Mouse (Mus musculus) cerebellum, adult 8-10 months (tissue): ENCODE results near the gene Olfr1444.

Experiments used
- DNase-seq: peaks from one replicate; pipeline ENCODE4 v3.0.0; 2022

Gene Olfr1444

GRCm38 (mm10) chr19:12856983-12857382, at the start of gene Olfr1444:
Gene Olfr1444, plus strand, starts transcription at chr19:12857283.
- no peak for DNase-seq

- DNase-seq: no peak
Observed at GRCm38 (mm10) chr19:12812644-12813364, 44.3 kb upstream of the Olfr1444 start.

DNA sequence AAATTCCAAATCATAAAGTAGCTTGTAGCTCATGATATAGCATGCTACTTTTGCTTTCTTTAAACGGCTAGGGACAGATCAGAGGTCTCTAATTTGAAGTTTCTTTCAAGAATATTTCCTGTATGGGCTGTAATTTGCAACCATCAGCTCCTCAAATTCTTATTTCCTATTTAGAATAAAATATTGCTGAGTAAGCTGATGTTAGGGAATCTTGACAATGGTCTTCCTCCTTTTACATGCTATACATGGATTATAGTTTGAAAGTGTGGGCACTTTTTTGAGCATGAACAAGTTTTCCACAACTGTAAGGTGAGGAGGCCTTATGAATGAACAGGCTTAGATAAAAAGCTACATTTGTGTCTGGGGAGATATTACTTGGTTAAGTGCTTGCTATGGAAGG, 43.2 kb upstream of the Olfr1444 start:
- no peak for DNase-seq

DNA sequence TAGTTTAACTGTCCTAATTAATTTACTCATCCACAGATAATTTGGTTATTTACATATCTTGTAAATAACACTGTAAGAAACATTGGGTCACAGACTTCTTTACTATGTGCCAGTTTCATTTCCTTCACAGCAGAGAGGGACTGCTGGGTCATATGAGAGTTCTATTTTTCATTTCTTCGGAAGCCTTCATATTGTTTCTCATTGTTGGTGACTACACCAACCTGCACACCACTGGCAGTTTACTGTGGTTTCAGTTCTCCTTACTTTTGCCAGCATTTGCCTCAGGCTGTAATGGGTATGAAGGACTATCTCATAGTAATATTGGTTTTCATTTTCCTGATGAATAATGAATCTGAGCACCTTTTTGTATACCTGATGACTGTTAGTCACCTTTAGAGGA, 38.6 kb upstream of the Olfr1444 start:
- no peak for DNase-seq

DNA sequence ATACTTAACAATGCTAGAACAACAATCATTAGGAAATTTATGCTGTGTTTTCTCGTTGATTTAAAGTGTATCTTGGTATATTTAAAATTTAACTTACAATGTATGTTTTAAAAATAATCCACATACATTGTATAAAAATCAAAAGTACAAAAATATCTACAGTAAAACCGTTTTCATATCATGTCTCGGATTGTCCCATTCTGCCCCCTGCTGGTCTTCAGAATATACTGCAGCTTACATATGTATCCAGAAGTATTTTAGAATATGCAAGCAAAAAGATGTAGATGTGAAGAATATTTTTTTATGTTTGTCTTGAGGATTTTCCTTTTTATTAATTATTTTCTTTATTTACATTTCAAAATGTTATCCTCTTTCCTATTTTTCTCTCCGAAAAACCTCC, 36.7 kb upstream of the Olfr1444 start:
- peak; percentile 21 for DNase-seq

DNA sequence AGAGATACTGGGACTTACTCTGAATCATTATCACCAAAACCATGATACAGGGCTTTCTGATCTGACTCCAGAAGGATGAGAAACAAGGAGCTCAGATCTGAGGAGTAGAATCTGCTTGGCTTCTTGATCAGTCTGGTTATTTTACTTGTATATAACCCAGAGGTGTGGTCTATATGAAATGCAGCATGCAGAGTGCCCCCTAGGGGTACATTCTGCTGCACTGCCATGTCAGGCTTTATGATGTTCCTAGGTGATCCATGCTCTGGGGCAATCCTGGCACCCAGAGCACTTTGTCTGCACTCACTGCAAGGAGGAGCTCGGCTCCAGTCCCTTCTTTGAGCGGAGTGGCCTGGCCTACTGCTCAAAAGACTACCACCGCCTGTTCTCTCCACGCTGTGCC, 32.5 kb upstream of the Olfr1444 start:
- DNase-seq: no peak

DNA sequence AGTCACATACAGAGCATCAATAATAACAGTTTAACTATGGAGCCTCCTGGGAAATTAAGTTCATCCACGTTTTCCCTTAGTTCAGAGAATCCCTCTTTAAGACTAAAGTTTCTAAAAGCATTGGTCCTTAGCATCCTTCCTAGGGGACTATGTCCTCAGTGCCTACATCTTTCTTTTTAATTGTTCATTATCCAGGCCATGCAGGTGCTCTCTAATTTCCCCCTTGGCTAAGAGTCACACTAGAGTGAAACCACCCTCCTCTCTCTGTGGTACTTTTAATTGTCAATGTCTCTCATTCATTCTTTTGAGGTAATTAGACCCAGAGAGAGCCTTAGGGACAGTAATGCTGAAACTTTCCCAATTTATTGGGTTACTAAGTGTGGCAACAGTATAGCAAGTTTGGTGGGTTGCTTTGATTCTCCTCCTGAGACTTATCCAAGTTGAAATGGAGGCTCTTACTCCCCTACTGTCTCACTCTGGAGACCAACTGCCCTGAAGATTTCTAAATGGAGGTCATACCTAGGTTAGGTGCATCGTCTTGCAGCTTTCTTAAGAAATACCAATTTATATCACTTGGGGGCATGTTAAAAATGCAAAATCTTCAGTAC, 26.2 kb upstream of the Olfr1444 start:
- no peak for DNase-seq

DNA sequence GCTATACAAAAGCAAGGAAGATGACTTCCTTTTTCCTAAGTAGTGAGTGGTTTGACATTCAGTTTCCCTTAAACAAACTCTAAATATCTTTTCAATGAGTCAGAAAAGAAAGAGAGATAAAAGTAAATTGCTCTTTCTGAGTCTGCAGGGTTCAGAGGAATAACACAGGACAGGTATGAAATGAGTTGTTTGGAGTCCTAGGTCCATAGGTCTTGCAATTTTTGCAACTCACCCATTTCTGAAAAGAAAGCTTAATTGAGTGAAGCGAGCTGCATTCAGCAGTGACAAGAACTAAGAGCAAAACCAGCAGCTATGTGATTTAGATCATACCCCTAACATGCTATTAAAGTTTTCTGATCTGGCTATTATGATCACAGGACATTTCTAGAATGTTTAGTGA, 25.5 kb upstream of the Olfr1444 start:
- DNase-seq: no peak

- DNase-seq: no peak
Observed at GRCm38 (mm10) chr19:12833625-12834024, 23.5 kb upstream of the Olfr1444 start.

DNA sequence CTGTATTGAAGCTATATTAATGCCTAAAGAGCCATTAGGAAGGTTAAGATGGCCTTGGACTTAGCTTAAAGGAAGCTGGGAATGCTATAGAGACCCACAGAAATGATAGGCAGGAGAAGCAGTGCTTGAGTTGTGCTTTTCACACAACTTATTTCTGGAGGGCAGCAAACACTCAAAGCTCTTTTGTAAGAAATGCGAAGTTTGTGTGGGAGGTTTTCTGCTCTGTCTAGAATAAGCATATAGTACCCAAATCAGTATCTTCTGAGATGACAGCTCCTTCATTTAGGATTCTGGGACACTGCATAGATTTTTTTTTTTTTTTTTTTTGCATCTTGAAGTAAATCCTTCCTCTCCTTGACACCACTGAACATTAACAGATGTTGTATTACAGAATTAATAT, 18.6 kb upstream of the Olfr1444 start:
- DNase-seq: no peak

GRCm38 (mm10) chr19:12846382-12846781, 10.7 kb upstream of the Olfr1444 start, which contains the start of gene Gm5244:
Gene Gm5244, plus strand, starts transcription at chr19:12846682.
- no peak for DNase-seq

GRCm38 (mm10) chr19:12883555-12883954, 26.5 kb downstream of the Olfr1444 start, which contains the start of gene Olfr1445:
Gene Olfr1445, plus strand, starts transcription at chr19:12883855.
- DNase-seq: no peak

- DNase-seq: no peak
Observed at GRCm38 (mm10) chr19:12893424-12893823, 36.3 kb downstream of the Olfr1444 start, which contains the start of gene Olfr1446. Gene Olfr1446, minus strand, starts transcription at chr19:12893524.

DNA sequence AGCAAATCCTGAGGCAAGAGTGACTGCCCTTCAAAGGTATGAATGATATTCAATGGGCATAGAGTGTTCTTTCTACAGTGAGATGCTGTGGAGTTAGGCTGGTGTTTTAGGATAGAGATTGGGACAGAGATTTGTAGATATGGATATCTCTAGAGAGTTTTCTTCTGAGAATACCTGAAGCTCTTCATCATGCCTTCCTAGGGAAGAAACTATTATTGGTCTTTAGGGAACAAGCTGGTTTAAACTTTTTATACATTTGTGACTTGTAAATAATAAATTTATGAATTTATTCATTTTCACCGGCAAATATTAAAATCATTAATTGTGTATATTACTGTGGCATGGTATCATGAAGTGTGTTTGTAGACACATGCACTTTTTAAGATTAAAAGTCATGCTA, 46.6 kb downstream of the Olfr1444 start, which contains the start of gene Olfr1447:
Gene Olfr1447, minus strand, starts transcription at position 101 of the 400 bp plus-strand sequence.
- no peak for DNase-seq
